Mouse (Mus musculus) stomach, postnatal 0 days (tissue): ENCODE data around the gene Clec2e.

ENCODE experiments used
- CTCF ChIP-seq: IDR thresholded peaks from 2 replicates; pipeline ENCODE4 v1.5.1; 2016; ENCODE audit warnings: antibody characterized with exemption, low read depth, mild to moderate bottlenecking, moderate library complexity
- EP300 ChIP-seq: optimal IDR thresholded peaks from 2 replicates; pipeline ENCODE3; 2016; ENCODE audit warnings: antibody characterized with exemption

DNA sequence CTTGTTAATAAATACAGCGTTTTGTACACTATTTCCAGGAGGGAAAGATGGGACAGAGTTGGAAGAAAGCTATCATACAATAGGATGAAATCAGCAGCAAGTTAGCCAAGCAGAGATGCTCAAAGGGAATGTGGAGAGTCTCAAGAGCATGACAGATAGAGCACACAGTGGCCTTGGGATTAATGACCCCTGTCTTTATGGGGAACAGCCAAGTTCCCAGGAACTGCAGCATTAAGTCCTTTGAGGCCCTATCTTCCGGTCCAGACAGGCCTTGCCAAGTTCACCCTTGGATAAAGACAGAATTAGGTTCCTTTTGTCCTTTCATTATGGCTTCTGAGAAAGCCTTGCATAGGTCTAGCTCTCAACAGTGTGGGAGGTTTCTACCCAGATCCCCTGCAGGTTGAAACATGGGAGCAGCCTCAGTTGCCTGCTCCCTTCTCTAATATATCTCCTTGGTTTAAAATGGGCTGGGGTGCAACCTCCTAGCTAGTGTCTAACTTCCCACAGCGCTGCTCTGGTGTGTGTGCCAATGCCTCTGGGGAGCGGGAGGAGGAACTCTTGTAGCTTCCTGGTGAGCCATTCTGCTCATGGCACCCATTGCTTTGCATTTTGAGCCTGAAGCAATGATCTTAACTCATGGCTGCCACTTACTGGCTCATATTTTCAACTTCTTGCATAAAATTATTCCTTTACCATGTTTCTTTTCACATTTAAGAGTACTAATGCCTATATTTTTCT, 32.1 kb upstream of the Clec2e start:
- TF ChIP-seq EP300 (no peak), CTCF (no peak)
